In genomic region chr16:35223930-35224329, GRCm38 (mm10) we compare ENCODE assay signal across 13 mouse cellular contexts.
A peak's percentile ranks its signal among the peaks of the same experiment; 100 is the strongest.
DNase-seq lines count a peak whose midpoint lies in the region; ATAC-seq and TF ChIP-seq lines count a peak whose summit lies in the region.
"Had no signal": no experiment of that assay in that cellular context is flagged by ENCODE, and none has a peak within 500 bp of the region (broad histone marks: within the 10 kb centered on the region; RNA-seq: fewer than 3 reads in every experiment).

No protein-coding gene starts in this region.

- no peaks in the 10 kb centered on the region for H3K27me3 ChIP-seq in heart, embryonic 10.5 days (ENCODE audit: insufficient read depth, poor library complexity, severe bottlenecking)
- H3K27me3 ChIP-seq in hindbrain, embryonic 16.5 days (replicated peaks; ENCODE audit: control insufficient read depth, insufficient read depth, low read length) = no peaks in the 10 kb centered on the region
- H3K27me3 ChIP-seq in hindbrain, embryonic 12.5 days = no peaks in the 10 kb centered on the region; the same call in 1 of the 2 replicates
- no peaks in the 10 kb centered on the region for H3K27me3 ChIP-seq in liver, postnatal 0 days (ENCODE audit: insufficient read depth, low read length)
- H3K27me3 ChIP-seq: limb, embryonic 15.5 days; lung, embryonic 15.5 days; stomach, embryonic 15.5 days had no signal

- H3K4me3 ChIP-seq in heart, embryonic 10.5 days = peak overlapping the region; percentile 0; the same call in 1 of the 2 replicates
- H3K4me3 ChIP-seq in hindbrain, embryonic 16.5 days (ENCODE audit: low read length) = no peak overlapping the region
- H3K4me3 ChIP-seq in hindbrain, embryonic 12.5 days = no peak overlapping the region
- no peak overlapping the region for H3K4me3 ChIP-seq in liver, postnatal 0 days (ENCODE audit: low read depth, low read length)
- H3K4me3 ChIP-seq: limb, embryonic 15.5 days; lung, embryonic 15.5 days; stomach, embryonic 15.5 days had no signal

- H3K27ac ChIP-seq in heart, embryonic 10.5 days = peak overlapping the region; percentile 84
- peak overlapping the region; percentile 50; the same call in 1 of the 2 replicates for H3K27ac ChIP-seq in hindbrain, embryonic 16.5 days (ENCODE audit: low read depth, low read length)
- no peak overlapping the region for H3K27ac ChIP-seq in hindbrain, embryonic 12.5 days
- H3K27ac ChIP-seq in liver, postnatal 0 days (ENCODE audit: low read depth) = no peak overlapping the region
- H3K27ac ChIP-seq: limb, embryonic 15.5 days; lung, embryonic 15.5 days; stomach, embryonic 15.5 days had no signal

- no peaks in the 10 kb centered on the region for H3K36me3 ChIP-seq in heart, embryonic 10.5 days
- no peaks in the 10 kb centered on the region for H3K36me3 ChIP-seq in hindbrain, embryonic 16.5 days (ENCODE audit: control insufficient read depth, insufficient read depth, low read length)
- H3K36me3 ChIP-seq in hindbrain, embryonic 12.5 days = no peaks in the 10 kb centered on the region
- H3K36me3 ChIP-seq in liver, postnatal 0 days (replicated peaks; ENCODE audit: insufficient read depth, low read length) = no peaks in the 10 kb centered on the region
- H3K36me3 ChIP-seq: limb, embryonic 15.5 days; lung, embryonic 15.5 days; stomach, embryonic 15.5 days had no signal

- peak overlapping the region; percentile 7; the same call in 1 of the 2 replicates for H3K4me2 ChIP-seq in hindbrain, embryonic 16.5 days (ENCODE audit: low read length)
- no peak overlapping the region for H3K4me2 ChIP-seq in hindbrain, embryonic 12.5 days (replicated peaks)
- no peak overlapping the region for H3K4me2 ChIP-seq in liver, postnatal 0 days (ENCODE audit: low read depth, low read length)
- H3K4me2 ChIP-seq: limb, embryonic 15.5 days; lung, embryonic 15.5 days; stomach, embryonic 15.5 days had no signal

- peaks cover 93% of the 10 kb centered on the region for H3K4me1 ChIP-seq in heart, embryonic 10.5 days
- H3K4me1 ChIP-seq in hindbrain, embryonic 16.5 days (ENCODE audit: control insufficient read depth, insufficient read depth, low read depth, low read length) = peaks cover 4% of the 10 kb centered on the region
- peaks cover 5% of the 10 kb centered on the region; the same call in 1 of the 2 replicates for H3K4me1 ChIP-seq in hindbrain, embryonic 12.5 days
- no peaks in the 10 kb centered on the region for H3K4me1 ChIP-seq in liver, postnatal 0 days (ENCODE audit: insufficient read depth)

- DNase-seq in heart, embryonic 10.5 days (ENCODE audit: low spot score) = no peak
- DNase-seq in heart, adult 18-20 months = no peak
- peak; percentile 65 to 79 for DNase-seq in cerebellum, postnatal 36 days
- no peak for DNase-seq in B cell, adult 2 months
- no peak for DNase-seq in liver, postnatal 0 days
- DNase-seq: kidney, adult 8-10 months had no signal

- TF ChIP-seq CTCF in liver, postnatal 0 days (IDR thresholded peaks at IDR 0.05; ENCODE audit: low read depth) = no peak

- ATAC-seq in hindbrain, embryonic 16.5 days = peak; percentile 61; the same call in 1 of the 2 replicates
- ATAC-seq in hindbrain, embryonic 12.5 days (ENCODE audit: low FRiP score) = no peak
- peak; percentile 53 for ATAC-seq in cerebellum, adult (ENCODE audit: insufficient number of reproducible peaks, low FRiP score, low TSS enrichment)
- ATAC-seq in liver, postnatal 0 days = no peak
- ATAC-seq: activated CD4-positive, CD25-positive, alpha-beta regulatory T cell, adult 4 months had no signal

- TF ChIP-seq EP300 in liver, postnatal 0 days (IDR thresholded peaks at IDR 0.05; ENCODE audit: low read depth) = no peak

- WGBS in heart, embryonic 10.5 days = 45% methylated on average over 4 of the region's 4 CpGs
- 59% methylated on average over 4 of the region's 4 CpGs for WGBS in hindbrain, embryonic 16.5 days
- 85% methylated on average over 4 of the region's 4 CpGs for WGBS in hindbrain, embryonic 12.5 days
- 76% methylated on average over 4 of the region's 4 CpGs for WGBS in liver, postnatal 0 days (ENCODE audit: insufficient replicate concordance)

- H3K9me3 ChIP-seq in heart, embryonic 10.5 days = no peaks in the 10 kb centered on the region
- H3K9me3 ChIP-seq in hindbrain, embryonic 16.5 days (ENCODE audit: control insufficient read depth, low read length) = no peaks in the 10 kb centered on the region
- H3K9me3 ChIP-seq in hindbrain, embryonic 12.5 days (replicated peaks) = no peaks in the 10 kb centered on the region
- H3K9me3 ChIP-seq in liver, postnatal 0 days (ENCODE audit: low read length) = no peaks in the 10 kb centered on the region
- H3K9me3 ChIP-seq: limb, embryonic 15.5 days; lung, embryonic 15.5 days; stomach, embryonic 15.5 days had no signal

- no peak overlapping the region for H3K9ac ChIP-seq in hindbrain, embryonic 16.5 days (ENCODE audit: low read depth, low read length)
- no peak overlapping the region for H3K9ac ChIP-seq in hindbrain, embryonic 12.5 days
- no peak overlapping the region for H3K9ac ChIP-seq in liver, postnatal 0 days (replicated peaks)
- H3K9ac ChIP-seq: limb, embryonic 15.5 days; lung, embryonic 15.5 days; stomach, embryonic 15.5 days had no signal

Comparison
In these comparisons a context has a peak if more than half of its experiments do, and no peak if none do; other contexts are left out.
1. H3K27ac ChIP-seq: peak in heart, embryonic 10.5 days (single experiment) and hindbrain, embryonic 16.5 days (single experiment); none in hindbrain, embryonic 12.5 days (single experiment) and liver, postnatal 0 days (single experiment).
2. ATAC-seq: peak in hindbrain, embryonic 16.5 days (single experiment) and cerebellum, adult (single experiment); none in hindbrain, embryonic 12.5 days (single experiment) and liver, postnatal 0 days (single experiment).
3. DNase-seq: peak in cerebellum, postnatal 36 days (2 of 2); none in heart, embryonic 10.5 days (single experiment), heart, adult 18-20 months (0 of 2), B cell, adult 2 months (0 of 2) and liver, postnatal 0 days (single experiment).